Mouse (Mus musculus): Measurements from ENCODE around the gene Neu4.

DNA sequence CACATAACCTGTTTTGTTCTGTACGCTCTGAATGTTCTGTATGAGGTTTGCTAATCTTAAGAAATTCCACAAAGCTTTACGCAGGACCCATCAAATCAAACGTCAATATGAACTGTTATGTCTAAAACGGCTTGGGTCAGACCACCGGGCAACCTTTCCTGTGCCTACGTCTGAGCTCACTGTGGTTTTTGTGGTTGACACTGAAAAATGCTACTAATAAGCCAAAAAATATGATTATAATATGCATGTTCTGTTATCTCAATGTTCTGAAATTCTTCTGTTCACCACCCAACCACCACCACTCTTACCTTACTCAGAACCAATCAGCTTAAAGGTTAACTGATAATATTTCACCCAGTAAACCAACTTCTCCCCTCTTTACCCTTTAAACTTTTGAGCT is 54.5 kb downstream of the Neu4 start:
- TF ChIP-seq CTCF (IDR thresholded peaks at IDR 0.05; ENCODE audit: low read depth, low read length) (no peak), EP300 (IDR thresholded peaks at IDR 0.05; ENCODE audit: insufficient read depth, low read depth, low read length) (no peak)

Data from ES-Bruce4 (cell line).